Mouse (Mus musculus): ENCODE measurements around the gene Nfkbib. TPM values are rescaled to one million over a fixed set of nuclear protein-coding genes. Genes with fewer than 3 reads are reported as not detected.

The Nfkbib gene
- polyA plus RNA-seq, 1 experiment: 12.1 TPM

DNA sequence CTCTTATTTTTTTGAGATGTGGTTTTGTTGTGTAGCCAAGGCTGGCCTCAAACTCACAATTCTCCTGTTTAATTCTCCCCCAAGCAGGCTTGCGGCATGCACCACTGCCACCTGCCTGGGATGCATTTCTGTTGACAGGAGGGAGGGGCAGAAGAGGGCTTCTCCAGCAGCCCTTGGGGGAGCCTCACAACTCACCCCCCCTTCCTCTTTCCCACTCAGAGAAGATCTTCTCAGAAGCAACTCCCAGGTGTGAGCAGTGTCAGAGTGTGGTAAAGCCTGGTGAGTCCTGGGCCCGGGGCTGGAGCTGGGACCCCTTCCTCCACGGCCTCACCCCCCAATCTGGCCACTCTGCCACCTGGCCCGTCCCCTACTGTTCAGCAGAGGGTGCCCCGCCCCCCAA lies 17.8 kb upstream of the Nfkbib start:
- 78% methylated on average over 5 of the region's 5 CpGs for WGBS
- Histone ChIP-seq H3K27ac (ENCODE audit: control insufficient read depth, insufficient read depth, low read depth, low read length, poor library complexity) (no peak overlapping the region), H3K4me3 (replicated peaks; ENCODE audit: control insufficient read depth, low read depth, low read length) (no peak overlapping the region), H3K4me1 (ENCODE audit: control insufficient read depth, insufficient read depth, low read length) (peaks cover 10% of the 10 kb centered on the region)
- TF ChIP-seq CTCF (IDR thresholded peaks at IDR 0.05; ENCODE audit: control insufficient read depth, insufficient read depth, low read length): no peak
- TF ChIP-seq POLR2A (IDR thresholded peaks at IDR 0.05; ENCODE audit: borderline replicate concordance, control insufficient read depth, low read depth, low read length): no peak

DNA sequence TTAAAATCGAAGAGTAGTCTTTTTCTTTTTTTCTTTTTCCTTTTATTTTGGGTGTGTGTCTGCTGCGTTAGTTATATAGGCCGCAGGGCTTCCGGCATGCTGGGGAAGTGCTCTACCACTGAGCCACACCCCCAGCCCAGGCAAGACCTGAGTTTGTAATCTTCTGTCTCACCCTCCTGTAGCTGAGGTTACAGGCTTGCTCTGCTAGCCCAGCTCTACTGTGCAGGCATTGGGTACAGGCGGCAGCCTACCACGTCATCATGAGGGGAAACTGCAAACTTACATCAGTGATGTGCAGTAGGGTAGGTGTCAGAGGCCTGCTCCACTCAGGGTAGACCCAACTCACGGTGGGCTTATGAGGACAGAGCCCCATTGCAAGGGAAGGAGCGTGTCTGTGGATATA lies 13.9 kb upstream of the Nfkbib start:
- Histone ChIP-seq H3K27ac (ENCODE audit: control insufficient read depth, insufficient read depth, low read depth, low read length, poor library complexity) (peak overlapping the region; percentile 76), H3K4me1 (ENCODE audit: control insufficient read depth, insufficient read depth, low read length) (peaks cover 9% of the 10 kb centered on the region), H3K4me3 (replicated peaks; ENCODE audit: control insufficient read depth, low read depth, low read length) (peak overlapping the region; percentile 49)
- 33% methylated on average over 8 of the region's 8 CpGs for WGBS
- TF ChIP-seq POLR2A (IDR thresholded peaks at IDR 0.05; ENCODE audit: borderline replicate concordance, control insufficient read depth, low read depth, low read length) (no peak), CTCF (IDR thresholded peaks at IDR 0.05; ENCODE audit: control insufficient read depth, insufficient read depth, low read length) (no peak)

GRCm38 (mm10) chr7:28780857-28781256 lies 13.5 kb upstream of the Nfkbib start:
- TF ChIP-seq CTCF (IDR thresholded peaks at IDR 0.05; ENCODE audit: control insufficient read depth, insufficient read depth, low read length) (no peak), POLR2A (IDR thresholded peaks at IDR 0.05; ENCODE audit: borderline replicate concordance, control insufficient read depth, low read depth, low read length) (no peak)
- H3K4me3 ChIP-seq (replicated peaks; ENCODE audit: control insufficient read depth, low read depth, low read length): peak overlapping the region; percentile 49
- peaks cover 9% of the 10 kb centered on the region for H3K4me1 ChIP-seq (ENCODE audit: control insufficient read depth, insufficient read depth, low read length)
- H3K27ac ChIP-seq (ENCODE audit: control insufficient read depth, insufficient read depth, low read depth, low read length, poor library complexity): peak overlapping the region; percentile 76
- 13% methylated on average over 7 of the region's 7 CpGs for WGBS

- H3K4me1 ChIP-seq (ENCODE audit: control insufficient read depth, insufficient read depth, low read length): peaks cover 9% of the 10 kb centered on the region
- H3K4me3 ChIP-seq (replicated peaks; ENCODE audit: control insufficient read depth, low read depth, low read length): peak overlapping the region; percentile 29
- no peak for TF ChIP-seq POLR2A (IDR thresholded peaks at IDR 0.05; ENCODE audit: borderline replicate concordance, control insufficient read depth, low read depth, low read length)
- TF ChIP-seq CTCF (IDR thresholded peaks at IDR 0.05; ENCODE audit: control insufficient read depth, insufficient read depth, low read length): peak; percentile 70
- WGBS: 33% methylated on average over 6 of the region's 6 CpGs
- H3K27ac ChIP-seq (ENCODE audit: control insufficient read depth, insufficient read depth, low read depth, low read length, poor library complexity): peak overlapping the region; percentile 76
Measured at GRCm38 (mm10) chr7:28780067-28780658, 12.9 kb upstream of the Nfkbib start.

GRCm38 (mm10) chr7:28778825-28779224 lies 11.5 kb upstream of the Nfkbib start:
- Histone ChIP-seq H3K27ac (ENCODE audit: control insufficient read depth, insufficient read depth, low read depth, low read length, poor library complexity) (no peak overlapping the region), H3K4me3 (replicated peaks; ENCODE audit: control insufficient read depth, low read depth, low read length) (no peak overlapping the region), H3K4me1 (ENCODE audit: control insufficient read depth, insufficient read depth, low read length) (peaks cover 9% of the 10 kb centered on the region)
- TF ChIP-seq POLR2A (IDR thresholded peaks at IDR 0.05; ENCODE audit: borderline replicate concordance, control insufficient read depth, low read depth, low read length) (no peak), CTCF (IDR thresholded peaks at IDR 0.05; ENCODE audit: control insufficient read depth, insufficient read depth, low read length) (no peak)
- WGBS: 88% methylated on average over 9 of the region's 9 CpGs

GRCm38 (mm10) chr7:28775129-28775528 lies 7.8 kb upstream of the Nfkbib start:
- TF ChIP-seq CTCF (IDR thresholded peaks at IDR 0.05; ENCODE audit: control insufficient read depth, insufficient read depth, low read length): no peak
- H3K27ac ChIP-seq (ENCODE audit: control insufficient read depth, insufficient read depth, low read depth, low read length, poor library complexity): no peak overlapping the region
- no peak overlapping the region for H3K4me3 ChIP-seq (replicated peaks; ENCODE audit: control insufficient read depth, low read depth, low read length)
- H3K4me1 ChIP-seq (ENCODE audit: control insufficient read depth, insufficient read depth, low read length): no peaks in the 10 kb centered on the region
- 88% methylated on average over 7 of the region's 7 CpGs for WGBS

GRCm38 (mm10) chr7:28774164-28774563 lies 6.9 kb upstream of the Nfkbib start:
- Histone ChIP-seq H3K27ac (ENCODE audit: control insufficient read depth, insufficient read depth, low read depth, low read length, poor library complexity) (no peak overlapping the region), H3K4me3 (replicated peaks; ENCODE audit: control insufficient read depth, low read depth, low read length) (no peak overlapping the region), H3K4me1 (ENCODE audit: control insufficient read depth, insufficient read depth, low read length) (no peaks in the 10 kb centered on the region)
- TF ChIP-seq POLR2A (IDR thresholded peaks at IDR 0.05; ENCODE audit: borderline replicate concordance, control insufficient read depth, low read depth, low read length) (no peak), CTCF (IDR thresholded peaks at IDR 0.05; ENCODE audit: control insufficient read depth, insufficient read depth, low read length) (no peak)
- WGBS: 86% methylated on average over 12 of the region's 12 CpGs

GRCm38 (mm10) chr7:28773163-28773562 lies 5.9 kb upstream of the Nfkbib start:
- Histone ChIP-seq H3K27ac (ENCODE audit: control insufficient read depth, insufficient read depth, low read depth, low read length, poor library complexity) (no peak overlapping the region), H3K4me1 (ENCODE audit: control insufficient read depth, insufficient read depth, low read length) (no peaks in the 10 kb centered on the region), H3K4me3 (replicated peaks; ENCODE audit: control insufficient read depth, low read depth, low read length) (no peak overlapping the region)
- TF ChIP-seq POLR2A (IDR thresholded peaks at IDR 0.05; ENCODE audit: borderline replicate concordance, control insufficient read depth, low read depth, low read length) (no peak), CTCF (IDR thresholded peaks at IDR 0.05; ENCODE audit: control insufficient read depth, insufficient read depth, low read length) (no peak)
- WGBS: 67% methylated on average over 3 of the region's 3 CpGs

GRCm38 (mm10) chr7:28771867-28772266 lies 4.6 kb upstream of the Nfkbib start:
- H3K27ac ChIP-seq (ENCODE audit: control insufficient read depth, insufficient read depth, low read depth, low read length, poor library complexity): no peak overlapping the region
- H3K4me3 ChIP-seq (replicated peaks; ENCODE audit: control insufficient read depth, low read depth, low read length): no peak overlapping the region
- WGBS: 91% methylated on average over 11 of the region's 11 CpGs
- TF ChIP-seq CTCF (IDR thresholded peaks at IDR 0.05; ENCODE audit: control insufficient read depth, insufficient read depth, low read length) (no peak), POLR2A (IDR thresholded peaks at IDR 0.05; ENCODE audit: borderline replicate concordance, control insufficient read depth, low read depth, low read length) (no peak)
- no peaks in the 10 kb centered on the region for H3K4me1 ChIP-seq (ENCODE audit: control insufficient read depth, insufficient read depth, low read length)

All from bone marrow, adult 2 months (tissue).